Mouse (Mus musculus) thymus, postnatal 36 days (tissue): Measurements from ENCODE around the gene Zfp60.
A peak's percentile ranks its signal among the peaks of the same experiment; 100 is the strongest.
"Not testable (repeated sequence)": the region's sequence is repeated elsewhere in the genome, so short reads cannot be mapped to it uniquely, and the experiment has no call there.

ENCODE experiments used
- DNase-seq, 2 experiments: peaks; one replicate each; pipeline ENCODE4 v3.0.0; 2022; ENCODE audit warnings: mixed read lengths in 2 of 2

The Zfp60 gene

GRCm38 (mm10) chr7:27731281-27731883, at the start of gene Zfp60:
Gene Zfp60, plus strand, starts transcription at chr7:27731389.
- peak; percentile 81 to 84 for DNase-seq

GRCm38 (mm10) chr7:27683218-27683617, 48.0 kb upstream of the Zfp60 start:
- no peak for DNase-seq

GRCm38 (mm10) chr7:27685220-27685619, 46.0 kb upstream of the Zfp60 start:
- no peak for DNase-seq

- no peak for DNase-seq
Measured at GRCm38 (mm10) chr7:27685681-27686080, 45.5 kb upstream of the Zfp60 start.

GRCm38 (mm10) chr7:27687043-27687442, 44.1 kb upstream of the Zfp60 start:
- no peak for DNase-seq

- no peak for DNase-seq
Measured at GRCm38 (mm10) chr7:27687836-27688235, 43.4 kb upstream of the Zfp60 start.

GRCm38 (mm10) chr7:27688246-27688788, 42.9 kb upstream of the Zfp60 start:
- DNase-seq = no peak

GRCm38 (mm10) chr7:27688815-27689612, 42.2 kb upstream of the Zfp60 start, which contains the start of gene Zfp607b:
Gene Zfp607b, plus strand, starts transcription at chr7:27689340.
- DNase-seq = peak; percentile 88 to 94

- peak; percentile 45 to 53 for DNase-seq
Measured at GRCm38 (mm10) chr7:27691076-27691475, 40.1 kb upstream of the Zfp60 start.

- DNase-seq = no peak
Measured at GRCm38 (mm10) chr7:27696711-27697110, 34.5 kb upstream of the Zfp60 start.

GRCm38 (mm10) chr7:27710402-27710801, 20.8 kb upstream of the Zfp60 start:
- DNase-seq = no peak

- DNase-seq = no peak
Measured at GRCm38 (mm10) chr7:27721951-27722350, 9.2 kb upstream of the Zfp60 start.

GRCm38 (mm10) chr7:27725566-27726538, 5.3 kb upstream of the Zfp60 start:
- DNase-seq = peak; percentile 15 to 21

- no peak for DNase-seq
Measured at GRCm38 (mm10) chr7:27727471-27727870, 3.7 kb upstream of the Zfp60 start.

GRCm38 (mm10) chr7:27731946-27732345, 757 bp downstream of the Zfp60 start:
- no peak for DNase-seq

GRCm38 (mm10) chr7:27732508-27732907, 1.3 kb downstream of the Zfp60 start:
- DNase-seq = no peak

GRCm38 (mm10) chr7:27735457-27735856, 4.3 kb downstream of the Zfp60 start:
- DNase-seq = no peak

- DNase-seq = no peak
Measured at GRCm38 (mm10) chr7:27756351-27757047, 25.3 kb downstream of the Zfp60 start.

- no peak for DNase-seq
Measured at GRCm38 (mm10) chr7:27757048-27757375, 25.8 kb downstream of the Zfp60 start.

GRCm38 (mm10) chr7:27765176-27765886, 34.1 kb downstream of the Zfp60 start:
- no peak for DNase-seq

- no peak for DNase-seq
Measured at GRCm38 (mm10) chr7:27789306-27789705, 58.1 kb downstream of the Zfp60 start.

- not testable (repeated sequence) for DNase-seq
Measured at GRCm38 (mm10) chr7:27793865-27794264, 62.7 kb downstream of the Zfp60 start.
